Mouse (Mus musculus): ENCODE measurements around the gene Smarcd3. TPM values are rescaled to one million over a fixed set of nuclear protein-coding genes. Genes with fewer than 3 reads are reported as not detected.

The Smarcd3 gene
- total RNA-seq, 2 experiments from 2014 or later, result 0.08 TPM; not detected in 1

DNA sequence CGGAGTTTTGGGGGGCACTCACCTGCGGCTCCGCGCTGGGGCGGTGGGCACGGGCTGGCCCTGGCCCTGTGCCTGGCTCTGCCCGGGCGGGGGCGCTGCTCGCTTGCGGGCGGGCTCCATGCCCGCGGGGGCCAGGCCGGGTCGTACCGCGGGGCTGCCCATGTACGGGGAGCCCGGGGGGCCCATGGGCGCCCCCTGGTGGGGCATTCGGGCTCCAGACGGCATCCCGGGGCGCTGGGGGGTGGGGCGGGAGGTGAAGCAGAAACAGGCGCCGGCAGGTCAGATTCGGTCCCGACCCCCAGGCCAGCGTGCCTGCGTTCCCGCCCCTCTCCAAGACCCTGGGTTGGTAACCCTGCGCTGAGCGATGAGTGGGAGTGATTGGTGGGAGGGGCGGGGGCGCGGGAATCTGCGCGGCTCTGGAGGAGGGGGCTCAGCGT lies 25.6 kb downstream of the Smarcd3 start:
- ATAC-seq (replicated peaks; ENCODE audit: poor library complexity), result peak; percentile 30; the same call in 1 of the 2 replicates

DNA sequence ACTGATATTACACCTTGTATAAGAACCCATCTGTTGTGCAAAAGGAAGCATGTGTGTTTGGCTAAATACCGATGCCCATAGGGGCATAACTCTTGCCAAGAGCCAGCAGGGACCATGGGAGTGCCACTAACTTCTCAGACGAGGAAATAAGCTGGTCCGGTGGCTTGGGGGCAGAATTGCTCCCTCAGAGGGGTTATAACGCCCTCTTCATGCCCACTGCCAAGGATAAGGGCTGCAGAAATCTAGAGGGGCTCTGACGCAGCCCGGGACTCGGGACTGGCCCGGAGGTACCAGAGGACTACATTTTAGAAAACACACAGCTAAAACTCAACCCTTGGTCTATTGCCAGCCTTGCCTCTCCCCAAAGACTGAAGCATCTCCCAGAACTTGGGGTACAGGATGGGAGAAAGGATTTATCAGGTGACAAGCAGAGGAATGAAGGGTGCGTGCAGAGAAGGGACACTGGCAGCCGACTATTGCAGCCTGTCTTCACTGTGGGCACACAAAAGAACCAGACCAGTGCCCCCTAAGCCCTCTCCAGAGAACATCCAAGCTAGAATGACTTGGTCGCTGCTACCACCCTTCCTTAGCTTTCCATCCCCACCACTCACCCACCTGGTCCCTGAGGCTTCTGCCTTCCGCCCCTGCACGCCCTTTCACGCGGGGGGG lies 26.2 kb downstream of the Smarcd3 start:
- no peak for ATAC-seq (replicated peaks; ENCODE audit: poor library complexity)

DNA sequence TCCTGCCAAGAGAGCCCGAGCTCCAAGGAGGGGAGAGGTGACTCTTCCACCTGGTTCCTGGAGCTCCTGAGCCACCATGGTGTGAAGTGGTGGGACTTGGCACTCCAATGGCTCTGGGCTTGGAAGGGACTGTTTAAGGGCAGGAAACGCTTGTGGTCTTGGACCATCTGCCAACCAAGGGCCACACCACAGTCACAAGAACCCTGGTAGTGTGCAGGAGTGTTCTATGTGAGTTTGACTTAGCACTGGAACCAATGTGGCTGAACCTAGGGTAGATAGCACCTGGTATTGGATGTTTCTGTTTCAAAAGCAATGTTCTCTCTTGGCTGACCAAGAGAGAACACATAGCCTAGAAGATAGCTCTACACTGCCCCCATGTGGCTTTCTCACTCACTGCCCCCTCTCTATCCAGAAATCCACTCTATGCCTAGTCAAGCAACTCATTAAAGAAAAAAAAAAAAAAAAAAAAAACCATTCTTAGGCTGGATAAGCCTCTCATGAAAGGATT lies 26.9 kb downstream of the Smarcd3 start:
- peak; percentile 73 for ATAC-seq (replicated peaks; ENCODE audit: poor library complexity)

- ATAC-seq (replicated peaks; ENCODE audit: poor library complexity), result 0 out of 2 replicates have a peak, but pooled peaks have one; percentile 5
These were observed 27.6 kb downstream of the Smarcd3 start for GRCm38 (mm10) chr5:24596519-24597171.

GRCm38 (mm10) chr5:24595786-24596380 lies 28.3 kb downstream of the Smarcd3 start:
- no peak for ATAC-seq (replicated peaks; ENCODE audit: poor library complexity)

- ATAC-seq (replicated peaks; ENCODE audit: poor library complexity), result no peak
These were observed 28.9 kb downstream of the Smarcd3 start for GRCm38 (mm10) chr5:24595261-24595660.

- ATAC-seq (replicated peaks; ENCODE audit: poor library complexity), result no peak
These were observed 29.9 kb downstream of the Smarcd3 start for GRCm38 (mm10) chr5:24594346-24594745.

DNA sequence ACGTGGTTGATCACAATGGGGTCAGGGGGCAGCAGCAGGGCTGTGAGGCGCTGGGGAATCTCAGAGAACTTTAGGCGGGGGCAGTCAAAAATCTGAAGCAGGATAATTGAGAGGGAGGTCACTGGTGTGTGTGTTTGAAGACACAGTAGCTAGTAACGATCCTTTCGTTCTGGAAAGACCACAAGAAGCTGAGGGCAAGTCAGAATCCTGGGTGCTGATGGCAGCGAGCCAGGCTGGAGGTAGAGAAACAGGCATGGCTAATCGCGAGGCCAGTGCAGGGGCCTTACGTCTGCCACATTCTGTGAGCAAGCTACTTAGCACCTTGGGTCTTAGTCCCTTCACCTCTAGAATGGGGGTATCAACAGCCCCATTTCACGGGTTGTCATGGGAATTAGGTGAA lies 30.3 kb downstream of the Smarcd3 start:
- ATAC-seq (replicated peaks; ENCODE audit: poor library complexity), result no peak

DNA sequence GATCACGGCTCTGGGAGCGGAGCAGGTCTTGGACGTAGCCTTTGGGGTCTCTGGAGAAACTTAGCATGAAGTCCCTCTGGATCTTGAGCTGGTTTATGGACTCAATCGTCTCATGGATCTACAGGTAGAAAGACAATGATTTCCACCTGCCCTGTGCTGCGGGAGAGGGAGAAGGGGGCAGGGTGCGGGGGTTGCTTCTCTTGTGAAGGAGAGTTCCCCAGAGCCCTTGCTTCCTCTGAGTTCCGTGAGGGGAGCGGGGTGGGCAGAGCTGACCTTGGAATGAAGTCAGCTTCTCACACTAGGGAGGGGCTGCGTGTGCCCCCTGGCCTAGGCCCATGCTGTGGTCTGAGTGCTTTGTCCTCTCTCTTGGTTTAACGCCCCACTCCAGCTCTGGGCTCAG lies 31.0 kb downstream of the Smarcd3 start:
- ATAC-seq (replicated peaks; ENCODE audit: poor library complexity), result no peak

DNA sequence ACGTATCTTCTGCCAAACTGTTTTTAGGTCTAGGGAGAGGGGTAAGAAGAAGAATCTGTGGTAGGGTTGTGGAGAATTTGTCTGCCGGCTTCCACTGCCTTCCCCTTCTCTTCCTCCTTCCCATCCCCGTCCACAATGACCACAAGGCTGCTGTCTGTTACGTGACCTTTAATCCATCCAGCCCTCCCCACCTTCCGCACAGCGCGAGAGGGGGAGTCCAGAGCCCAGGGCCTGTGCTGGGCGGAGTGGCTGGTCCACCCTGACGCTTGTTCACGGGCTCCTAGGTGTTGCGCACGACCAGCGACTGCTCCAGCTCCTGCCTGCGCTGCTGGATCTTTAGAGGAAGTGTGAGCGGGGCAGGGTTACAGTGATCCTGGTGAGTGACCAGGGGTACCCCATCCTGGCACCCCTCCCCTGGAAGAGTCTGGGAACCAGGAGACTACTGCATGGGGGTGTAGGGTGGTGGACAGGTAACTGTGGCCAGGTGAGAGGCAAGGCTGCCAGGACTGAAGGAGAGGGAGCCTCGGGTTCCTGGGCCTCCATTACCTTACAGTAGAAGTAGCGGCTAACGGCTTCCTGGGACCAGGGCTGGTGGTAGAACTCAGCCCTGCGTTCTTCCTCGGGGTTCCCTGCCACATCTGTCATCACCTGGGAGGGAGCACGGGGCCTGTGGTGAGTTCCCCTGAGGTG lies 31.6 kb downstream of the Smarcd3 start:
- ATAC-seq (replicated peaks; ENCODE audit: poor library complexity), result peak; percentile 36

- ATAC-seq (replicated peaks; ENCODE audit: poor library complexity), result 0 out of 2 replicates have a peak, but pooled peaks have one; percentile 11
These were observed 32.3 kb downstream of the Smarcd3 start for GRCm38 (mm10) chr5:24591796-24592470.

- ATAC-seq (replicated peaks; ENCODE audit: poor library complexity), result peak; percentile 27
These were observed 32.9 kb downstream of the Smarcd3 start for GRCm38 (mm10) chr5:24591268-24591721.

- no peak for ATAC-seq (replicated peaks; ENCODE audit: poor library complexity)
These were observed 34.4 kb downstream of the Smarcd3 start for GRCm38 (mm10) chr5:24589511-24590500.

DNA sequence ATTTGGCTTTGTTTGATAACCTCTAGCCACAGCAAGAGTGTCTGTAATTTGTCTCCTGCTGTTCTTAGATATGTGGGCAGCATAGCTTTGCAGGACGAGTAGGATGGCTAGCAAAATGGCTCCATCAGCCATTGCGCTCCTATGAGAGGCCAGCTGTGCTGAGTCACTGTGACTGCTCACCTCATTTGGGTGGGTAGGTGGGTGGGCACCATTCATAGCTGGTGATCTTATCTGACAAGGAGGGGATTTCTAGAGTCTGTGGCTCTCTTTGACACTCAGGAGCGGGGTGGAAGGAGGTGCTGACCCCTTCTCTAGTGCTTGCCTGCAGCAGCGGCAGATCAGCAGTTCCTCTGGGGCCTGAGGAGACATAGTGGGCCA lies 37.0 kb downstream of the Smarcd3 start:
- ATAC-seq (replicated peaks; ENCODE audit: poor library complexity), result no peak

GRCm38 (mm10) chr5:24586547-24587199 lies 37.5 kb downstream of the Smarcd3 start, which contains the start of gene Chpf2:
TSS of gene Chpf2 (plus strand) at chr5:24586741.
- ATAC-seq (replicated peaks; ENCODE audit: poor library complexity), result peak; percentile 94

DNA sequence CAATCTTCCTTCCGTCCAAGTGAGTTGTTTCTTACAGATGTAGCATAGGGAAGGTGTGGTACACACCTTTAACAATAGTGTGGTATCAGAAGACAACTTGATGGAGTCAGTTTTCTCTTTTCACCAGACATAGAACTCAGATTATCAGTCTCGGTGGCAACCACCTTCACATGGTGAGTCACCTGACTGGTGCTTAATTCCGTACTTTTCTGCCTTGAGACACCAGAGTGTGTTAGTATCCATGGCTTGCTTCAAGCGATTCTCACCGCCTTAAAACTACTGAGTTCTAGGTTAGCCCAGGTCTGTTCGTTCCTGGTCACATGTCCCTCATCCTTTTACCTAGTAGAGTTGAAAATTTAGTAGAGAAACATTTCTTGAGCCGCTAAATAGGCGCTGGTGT lies 38.1 kb downstream of the Smarcd3 start:
- peak; percentile 27; the same call in 1 of the 2 replicates for ATAC-seq (replicated peaks; ENCODE audit: poor library complexity)

DNA sequence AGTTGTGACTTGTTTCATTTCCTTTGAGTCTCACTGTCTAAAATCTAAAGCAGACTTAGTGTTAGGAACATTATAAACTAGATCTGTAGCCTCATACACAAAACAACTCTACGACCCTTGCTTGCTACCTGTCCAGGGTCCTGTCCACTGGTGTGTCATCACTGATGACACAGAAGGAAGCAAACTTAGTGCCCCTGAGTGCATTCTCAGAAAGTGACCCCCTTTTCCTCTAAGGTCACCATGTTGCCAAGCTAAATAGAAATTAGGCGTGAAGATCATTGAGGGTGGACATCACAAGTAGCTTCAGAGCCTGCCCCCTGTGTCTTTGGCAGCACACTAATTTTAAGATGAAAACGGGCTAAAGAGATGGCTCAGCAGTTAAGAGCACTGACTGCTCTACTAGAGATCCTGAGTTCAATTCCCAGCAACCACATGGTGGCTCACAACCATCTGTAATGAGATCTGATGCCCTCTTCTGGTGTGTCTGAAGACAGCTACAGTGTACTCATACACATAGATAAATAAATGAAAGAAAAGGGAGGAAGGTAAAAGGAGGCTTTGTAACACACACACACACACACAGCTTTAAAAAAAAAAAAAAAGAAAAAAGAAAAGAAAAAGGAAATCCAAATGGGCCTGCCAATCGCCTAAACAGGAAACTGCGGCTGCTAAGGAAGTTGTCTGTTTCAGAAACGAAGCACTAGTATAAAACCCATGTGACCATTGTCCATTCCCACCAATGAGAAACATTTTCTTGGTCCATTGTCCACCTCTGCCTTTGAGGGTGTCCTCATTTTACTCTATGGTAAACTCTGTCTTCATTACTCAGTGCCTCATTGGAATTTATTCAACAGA lies 45.9 kb downstream of the Smarcd3 start:
- ATAC-seq (replicated peaks; ENCODE audit: poor library complexity), result 0 out of 2 replicates have a peak, but pooled peaks have one; percentile 0

Measured in megakaryocyte progenitor cell, adult 5-6 weeks (primary cell).